Mouse (Mus musculus): ENCODE results near the gene 6030498E09Rik. TPM values are rescaled to one million over a fixed set of nuclear protein-coding genes. Genes with fewer than 3 reads are reported as not detected.
A peak's percentile ranks its signal among the peaks of the same experiment; 100 is the strongest.

Gene 6030498E09Rik
- 0.23 TPM in 1 of 2 replicates, not detected in the other for polyA plus RNA-seq (2015; fragmentation: Nextera tagmentation; extraction: Ambion mirVana)

DNA sequence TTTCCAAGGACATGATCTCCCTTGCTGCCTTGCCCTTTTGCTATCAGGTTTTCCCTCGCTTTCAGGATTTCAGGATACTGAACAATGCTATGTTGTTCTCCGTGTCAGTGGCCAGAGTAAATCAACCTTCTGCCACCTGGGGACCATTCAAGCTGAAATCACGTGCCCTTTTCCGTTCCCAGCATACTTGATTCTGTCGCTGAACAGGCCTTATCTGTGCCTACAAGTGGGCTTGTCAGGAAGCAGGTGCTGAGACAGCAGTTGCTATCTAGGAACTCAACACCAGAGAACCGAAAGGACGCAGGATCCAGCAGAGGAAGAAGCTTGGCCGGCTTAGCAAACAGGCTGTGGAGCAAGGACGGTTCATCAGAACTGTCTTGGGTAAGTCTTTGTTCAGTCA is at the start of gene 6030498E09Rik:
TSS of gene 6030498E09Rik (plus strand) at position 194 of the 400 bp plus-strand sequence.
- Histone ChIP-seq H3K4me2 (no peak within 1 kb of the TSS), H3K27ac (replicated peaks) (no peak within 1 kb of the TSS), H3K36me3 (no peaks in the 10 kb centered on the region), H3K9ac (replicated peaks) (no peak within 1 kb of the TSS), H3K4me3 (replicated peaks) (no peak within 1 kb of the TSS), H3K9me3 (replicated peaks) (no peaks in the 10 kb centered on the region), H3K4me1 (no peaks in the 10 kb centered on the region), H3K27me3 (replicated peaks) (no peaks in the 10 kb centered on the region)
- 67% methylated on average over 9 of the region's 9 CpGs for WGBS
- no peak for ATAC-seq (ENCODE audit: low FRiP score)

DNA sequence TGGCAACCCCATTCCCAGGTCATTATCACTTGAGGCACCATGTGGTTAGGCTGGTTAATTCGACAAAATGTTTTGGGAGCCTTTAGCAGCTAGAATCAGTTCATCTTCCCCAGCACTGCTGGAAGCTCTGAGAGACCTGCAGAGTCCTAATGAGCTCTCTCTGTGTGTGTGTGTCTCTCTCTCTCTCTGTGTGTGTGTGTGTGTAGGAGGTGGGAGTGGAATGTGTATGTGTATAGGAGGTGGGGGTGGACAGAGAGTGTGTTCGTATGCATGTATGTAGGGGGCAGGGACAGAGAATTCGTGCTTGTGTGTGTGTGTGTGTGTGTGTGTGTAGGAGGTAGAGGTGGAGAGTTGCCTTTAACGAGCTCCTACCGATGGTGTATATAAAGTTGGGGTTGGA is 42.4 kb upstream of the 6030498E09Rik start:
- H3K4me2 ChIP-seq, result no peak overlapping the region
- 41% methylated on average over 5 of the region's 5 CpGs for WGBS
- no peaks in the 10 kb centered on the region for H3K4me1 ChIP-seq
- H3K4me3 ChIP-seq (replicated peaks), result no peak overlapping the region
- H3K27me3 ChIP-seq (replicated peaks), result no peaks in the 10 kb centered on the region
- H3K9ac ChIP-seq (replicated peaks), result no peak overlapping the region
- ATAC-seq (ENCODE audit: low FRiP score), result peak; percentile 31; the same call in 1 of the 2 replicates
- H3K36me3 ChIP-seq, result no peaks in the 10 kb centered on the region
- H3K9me3 ChIP-seq (replicated peaks), result no peaks in the 10 kb centered on the region
- H3K27ac ChIP-seq (replicated peaks), result no peak overlapping the region

DNA sequence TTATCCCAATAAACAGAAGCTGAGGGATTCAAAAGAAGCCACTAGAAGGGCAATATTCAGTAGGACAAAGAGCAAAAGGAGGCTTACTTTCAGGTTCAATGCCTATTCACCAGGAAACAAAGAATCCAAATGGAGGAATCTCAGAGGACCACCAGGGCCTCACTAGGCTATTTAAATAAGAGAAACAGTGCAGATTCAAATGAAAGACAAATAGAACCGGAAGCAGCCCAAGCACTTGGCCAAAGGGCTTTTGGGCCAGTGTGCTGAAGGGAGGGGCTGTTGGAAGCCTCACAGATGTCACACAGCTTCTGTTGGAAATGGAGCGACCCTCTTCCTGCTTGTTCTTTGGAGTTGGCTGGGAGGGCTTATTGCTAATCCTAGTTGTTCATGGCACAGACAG is 41.8 kb upstream of the 6030498E09Rik start:
- no peak overlapping the region for H3K9ac ChIP-seq (replicated peaks)
- WGBS, result 29% methylated on average over 2 of the region's 2 CpGs

GRCm38 (mm10) chrX:38733683-38734082 is 38.8 kb upstream of the 6030498E09Rik start:
- H3K4me2 ChIP-seq, result no peak overlapping the region
- no peak overlapping the region for H3K27ac ChIP-seq (replicated peaks)
- 91% methylated on average over 5 of the region's 5 CpGs for WGBS
- H3K4me3 ChIP-seq (replicated peaks), result no peak overlapping the region
- H3K4me1 ChIP-seq, result no peaks in the 10 kb centered on the region
- no peak overlapping the region for H3K9ac ChIP-seq (replicated peaks)
- no peaks in the 10 kb centered on the region for H3K9me3 ChIP-seq (replicated peaks)
- ATAC-seq (ENCODE audit: low FRiP score), result no peak
- H3K36me3 ChIP-seq, result no peaks in the 10 kb centered on the region
- H3K27me3 ChIP-seq (replicated peaks), result no peaks in the 10 kb centered on the region

More for the DNA sequence above, 41.8 kb upstream of the 6030498E09Rik start:
- Histone ChIP-seq H3K4me2 (no peak overlapping the region), H3K9me3 (replicated peaks) (no peaks in the 10 kb centered on the region), H3K27ac (replicated peaks) (no peak overlapping the region), H3K27me3 (replicated peaks) (no peaks in the 10 kb centered on the region), H3K4me3 (replicated peaks) (no peak overlapping the region), H3K36me3 (no peaks in the 10 kb centered on the region), H3K4me1 (no peaks in the 10 kb centered on the region)
- no peak for ATAC-seq (ENCODE audit: low FRiP score)

GRCm38 (mm10) chrX:38734916-38735880 is 37.3 kb upstream of the 6030498E09Rik start:
- no peak overlapping the region for H3K9ac ChIP-seq (replicated peaks)
- no peak for ATAC-seq (ENCODE audit: low FRiP score)
- no peak overlapping the region for H3K4me3 ChIP-seq (replicated peaks)
- no peak overlapping the region for H3K4me2 ChIP-seq
- H3K27me3 ChIP-seq (replicated peaks), result no peaks in the 10 kb centered on the region
- no peak overlapping the region for H3K27ac ChIP-seq (replicated peaks)
- H3K4me1 ChIP-seq, result no peaks in the 10 kb centered on the region
- H3K9me3 ChIP-seq (replicated peaks), result no peaks in the 10 kb centered on the region
- no peaks in the 10 kb centered on the region for H3K36me3 ChIP-seq
- WGBS, result 57% methylated on average over 13 of the region's 13 CpGs

DNA sequence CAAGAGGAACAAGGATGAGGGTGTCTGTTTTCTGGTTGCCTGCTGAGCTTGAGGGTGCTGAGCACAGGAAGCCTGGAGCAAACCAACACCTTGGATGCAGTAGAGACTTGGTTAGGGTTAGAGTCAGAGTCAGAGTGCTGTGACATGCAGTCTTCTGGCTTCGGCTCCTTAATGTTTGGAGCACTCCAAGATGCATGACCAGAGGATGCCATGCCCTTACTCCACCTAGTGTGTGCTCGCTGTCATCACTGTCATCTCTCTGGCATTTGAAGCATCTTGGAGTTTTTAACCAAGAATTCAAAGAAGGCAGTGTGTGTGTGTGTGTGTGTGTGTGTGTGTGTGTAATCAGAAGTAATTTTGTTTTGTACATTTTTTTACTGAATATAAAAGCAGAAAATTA is 1.0 kb upstream of the 6030498E09Rik start:
- Histone ChIP-seq H3K9me3 (replicated peaks) (no peaks in the 10 kb centered on the region), H3K36me3 (no peaks in the 10 kb centered on the region), H3K4me2 (no peak overlapping the region), H3K27ac (replicated peaks) (no peak overlapping the region), H3K4me1 (no peaks in the 10 kb centered on the region), H3K4me3 (replicated peaks) (no peak overlapping the region), H3K9ac (replicated peaks) (no peak overlapping the region), H3K27me3 (replicated peaks) (no peaks in the 10 kb centered on the region)
- ATAC-seq (ENCODE audit: low FRiP score), result peak; percentile 35
- WGBS, result 71% methylated on average over 2 of the region's 2 CpGs

DNA sequence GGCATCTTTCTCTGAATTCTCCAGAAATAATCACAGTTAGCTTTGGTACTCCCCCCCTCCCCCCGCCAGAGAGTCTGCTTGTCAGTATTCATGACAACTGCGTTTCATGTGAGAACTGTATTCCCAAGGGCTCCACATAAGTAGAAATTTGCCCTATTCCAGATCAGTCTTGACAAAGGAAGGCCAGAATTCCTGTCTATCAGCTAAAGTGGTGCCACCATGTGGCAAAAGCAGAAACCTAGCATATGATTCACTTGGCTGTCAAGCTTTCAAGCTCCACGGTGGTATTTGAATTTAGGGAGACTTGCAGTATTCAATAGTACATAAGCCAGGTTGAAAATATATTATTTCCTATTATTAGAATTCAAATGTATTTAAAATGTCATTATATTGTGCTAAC is 585 bp upstream of the 6030498E09Rik start:
- Histone ChIP-seq H3K9me3 (replicated peaks) (no peaks in the 10 kb centered on the region), H3K9ac (replicated peaks) (no peak overlapping the region), H3K27ac (replicated peaks) (no peak overlapping the region), H3K36me3 (no peaks in the 10 kb centered on the region), H3K4me2 (no peak overlapping the region), H3K4me3 (replicated peaks) (no peak overlapping the region), H3K4me1 (no peaks in the 10 kb centered on the region), H3K27me3 (replicated peaks) (no peaks in the 10 kb centered on the region)
- ATAC-seq (ENCODE audit: low FRiP score), result peak; percentile 57; the same call in 1 of the 2 replicates
- 56% methylated on average over 3 of the region's 3 CpGs for WGBS

DNA sequence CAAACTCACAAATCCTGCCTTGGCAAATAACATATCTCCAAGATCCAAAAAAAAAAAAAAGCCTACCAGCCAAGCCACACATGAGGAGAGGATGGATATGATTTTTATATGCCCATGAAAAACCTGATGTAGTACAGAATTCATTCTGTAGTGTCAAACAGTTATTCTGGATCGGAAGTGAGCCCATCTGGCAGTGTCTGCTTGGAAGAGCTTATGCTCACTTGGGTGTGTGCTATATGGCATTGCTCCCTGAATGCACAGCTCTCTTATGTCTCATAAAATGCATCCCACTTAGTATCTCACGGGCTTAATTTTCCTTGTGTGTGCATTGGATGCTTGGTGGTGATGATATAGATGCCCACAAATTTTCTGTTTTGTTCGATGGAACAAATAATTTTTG is 21.9 kb downstream of the 6030498E09Rik start:
- no peaks in the 10 kb centered on the region for H3K36me3 ChIP-seq
- no peak overlapping the region for H3K27ac ChIP-seq (replicated peaks)
- no peak overlapping the region for H3K4me3 ChIP-seq (replicated peaks)
- H3K4me2 ChIP-seq, result no peak overlapping the region
- WGBS, result 70% methylated on average over 3 of the region's 3 CpGs
- H3K27me3 ChIP-seq (replicated peaks), result no peaks in the 10 kb centered on the region
- ATAC-seq (ENCODE audit: low FRiP score), result no peak
- H3K9me3 ChIP-seq (replicated peaks), result no peaks in the 10 kb centered on the region
- H3K9ac ChIP-seq (replicated peaks), result no peak overlapping the region
- H3K4me1 ChIP-seq, result no peaks in the 10 kb centered on the region

- no peaks in the 10 kb centered on the region for H3K36me3 ChIP-seq
- H3K4me3 ChIP-seq (replicated peaks), result no peak overlapping the region
- no peaks in the 10 kb centered on the region for H3K4me1 ChIP-seq
- ATAC-seq (ENCODE audit: low FRiP score), result no peak
- no peak overlapping the region for H3K4me2 ChIP-seq
- no peaks in the 10 kb centered on the region for H3K9me3 ChIP-seq (replicated peaks)
- H3K27me3 ChIP-seq (replicated peaks), result no peaks in the 10 kb centered on the region
- H3K9ac ChIP-seq (replicated peaks), result no peak overlapping the region
- WGBS, result 48% methylated on average over 3 of the region's 3 CpGs
- H3K27ac ChIP-seq (replicated peaks), result no peak overlapping the region
Observed at GRCm38 (mm10) chrX:38813934-38814333, 41.5 kb downstream of the 6030498E09Rik start.

GRCm38 (mm10) chrX:38816841-38817240 is 44.4 kb downstream of the 6030498E09Rik start:
- no peak overlapping the region for H3K27ac ChIP-seq (replicated peaks)
- no peak overlapping the region for H3K9ac ChIP-seq (replicated peaks)
- no peaks in the 10 kb centered on the region for H3K36me3 ChIP-seq
- H3K4me3 ChIP-seq (replicated peaks), result no peak overlapping the region
- no peak overlapping the region for H3K4me2 ChIP-seq
- no peaks in the 10 kb centered on the region for H3K4me1 ChIP-seq
- no peaks in the 10 kb centered on the region for H3K9me3 ChIP-seq (replicated peaks)
- WGBS, result 87% methylated on average over 3 of the region's 3 CpGs
- no peak for ATAC-seq (ENCODE audit: low FRiP score)
- H3K27me3 ChIP-seq (replicated peaks), result no peaks in the 10 kb centered on the region

GRCm38 (mm10) chrX:38958571-38958970 is 186.1 kb downstream of the 6030498E09Rik start:
- no peak overlapping the region for H3K27ac ChIP-seq (replicated peaks)
- no peaks in the 10 kb centered on the region for H3K36me3 ChIP-seq
- no peak overlapping the region for H3K4me3 ChIP-seq (replicated peaks)
- no peak overlapping the region for H3K9ac ChIP-seq (replicated peaks)
- no peak overlapping the region for H3K4me2 ChIP-seq
- no peaks in the 10 kb centered on the region for H3K4me1 ChIP-seq
- no peaks in the 10 kb centered on the region for H3K9me3 ChIP-seq (replicated peaks)
- 68% methylated on average over 1 of the region's 1 CpGs for WGBS
- no peak for ATAC-seq (ENCODE audit: low FRiP score)
- H3K27me3 ChIP-seq (replicated peaks), result no peaks in the 10 kb centered on the region

GRCm38 (mm10) chrX:38996265-38996664 is 223.8 kb downstream of the 6030498E09Rik start:
- no peak overlapping the region for H3K27ac ChIP-seq (replicated peaks)
- no peak overlapping the region for H3K9ac ChIP-seq (replicated peaks)
- no peaks in the 10 kb centered on the region for H3K27me3 ChIP-seq (replicated peaks)
- H3K4me2 ChIP-seq, result no peak overlapping the region
- 85% methylated on average over 5 of the region's 5 CpGs for WGBS
- no peak overlapping the region for H3K4me3 ChIP-seq (replicated peaks)
- H3K4me1 ChIP-seq, result no peaks in the 10 kb centered on the region
- no peaks in the 10 kb centered on the region for H3K9me3 ChIP-seq (replicated peaks)
- no peaks in the 10 kb centered on the region for H3K36me3 ChIP-seq
- no peak for ATAC-seq (ENCODE audit: low FRiP score)
